Mouse (Mus musculus) naive thymus-derived CD4-positive, alpha-beta T cell, adult 5 months (primary cell): ENCODE results near the gene Trim30a. TPM values are rescaled to one million over a fixed set of nuclear protein-coding genes. Genes with fewer than 3 reads are reported as not detected.

Experiments used
- polyA plus RNA-seq: library from polyadenylated mRNA; unstranded; fragments of 100-300 nt; shearing (Covaris generic); gene quantifications from one replicate; pipeline ENCODE4 v1.2.1, GENCODE M21; 2017

Trim30a gene
- 30.3 TPM for polyA plus RNA-seq

GRCm38 (mm10) chr7:104465065-104465744 lies at the start of gene Trim30a:
TSS of gene Trim30a (minus strand) at chr7:104465193.

GRCm38 (mm10) chr7:104507421-104508065 lies 42.5 kb upstream of the Trim30a start, which contains the start of gene Trim30d:
TSS of gene Trim30d (minus strand) at chr7:104507849.

GRCm38 (mm10) chr7:104400698-104401097 lies 64.3 kb downstream of the Trim30a start, which contains the start of gene Trim30c:
TSS of gene Trim30c (minus strand) at chr7:104400837.

DNA sequence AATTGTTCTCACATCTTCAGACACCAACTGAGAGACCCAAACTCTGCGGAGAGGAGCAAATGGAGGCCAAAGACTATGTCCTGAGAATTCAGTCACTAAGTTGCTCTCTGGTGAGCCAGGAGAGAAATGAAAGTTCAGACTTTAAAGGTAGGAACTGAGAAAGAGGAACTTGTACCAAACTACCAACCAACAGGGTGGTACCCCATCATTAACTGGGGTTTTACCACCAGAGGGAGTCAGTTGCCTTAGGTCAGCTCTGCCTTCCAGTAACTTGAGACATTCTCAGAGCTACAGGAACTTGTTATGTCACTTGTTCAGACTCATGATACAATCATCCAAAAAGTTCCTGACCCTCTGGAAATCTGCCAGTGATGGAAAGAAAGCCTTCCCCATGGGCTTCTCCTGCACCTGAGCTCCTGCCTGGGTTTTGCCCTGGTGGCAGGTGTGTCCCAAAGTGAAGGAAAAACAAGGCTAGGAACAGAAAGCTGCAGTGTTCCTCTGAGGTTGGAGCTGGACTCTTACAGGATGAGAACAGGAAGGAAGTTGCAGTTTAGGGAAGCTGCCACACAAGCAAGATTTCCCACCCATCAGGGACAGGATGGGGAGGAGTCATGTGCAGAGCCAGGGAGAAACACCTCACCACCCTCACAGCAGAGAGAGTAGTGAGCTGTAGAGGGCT lies 95.1 kb downstream of the Trim30a start, which contains the start of gene Trim30b:
TSS of gene Trim30b (minus strand) at position 149 of the 679 bp plus-strand sequence.

Other genes starting within 250 kb of the Trim30a start
- 2.0 TPM for gene Trim6, start 246.4 kb downstream of the Trim30a start, polyA plus RNA-seq
- gene Trim34a, start 220.7 kb downstream of the Trim30a start, polyA plus RNA-seq = 21.8 TPM
- gene Trim5, start 177.1 kb downstream of the Trim30a start, polyA plus RNA-seq = 9.6 TPM
- 124 TPM for gene Trim12a, start 149.7 kb downstream of the Trim30a start, polyA plus RNA-seq
- gene Trim34b, start 135.7 kb downstream of the Trim30a start, polyA plus RNA-seq = 0.91 TPM
- gene Trim12c, start 111.8 kb downstream of the Trim30a start, polyA plus RNA-seq = 8.7 TPM
- gene Trim30b, start 95.3 kb downstream of the Trim30a start, polyA plus RNA-seq = 0.22 TPM
- not detected for gene Trim30c, start 64.4 kb downstream of the Trim30a start, polyA plus RNA-seq
- gene Trim30d, start 42.7 kb upstream of the Trim30a start, polyA plus RNA-seq = 7.6 TPM
- gene Olfr651, start 84.9 kb upstream of the Trim30a start, polyA plus RNA-seq = not detected
- gene Olfr652, start 95.7 kb upstream of the Trim30a start, polyA plus RNA-seq = 0.10 TPM
- not detected for gene Olfr653, start 112.1 kb upstream of the Trim30a start, polyA plus RNA-seq
- gene Olfr654, start 121.8 kb upstream of the Trim30a start, polyA plus RNA-seq = not detected
- gene Olfr655, start 136.6 kb upstream of the Trim30a start, polyA plus RNA-seq = not detected
- gene Olfr656, start 148.8 kb upstream of the Trim30a start, polyA plus RNA-seq = not detected
- not detected for gene Olfr657, start 159.6 kb upstream of the Trim30a start, polyA plus RNA-seq
- gene Olfr658, start 182.1 kb upstream of the Trim30a start, polyA plus RNA-seq = not detected
- 0.11 TPM for gene Olfr659, start 201.6 kb upstream of the Trim30a start, polyA plus RNA-seq
- gene Olfr661, start 221.3 kb upstream of the Trim30a start, polyA plus RNA-seq = not detected